Mouse (Mus musculus): ENCODE measurements at regions not wholly inside any gene's neighbourhood (a gene's known extent, or its start where the extent isn't known, plus 50 kb on each side); places are given as distances from the start of the nearest gene placed in this dataset.
A peak's percentile ranks its signal among the peaks of the same experiment; 100 is the strongest.

DNA sequence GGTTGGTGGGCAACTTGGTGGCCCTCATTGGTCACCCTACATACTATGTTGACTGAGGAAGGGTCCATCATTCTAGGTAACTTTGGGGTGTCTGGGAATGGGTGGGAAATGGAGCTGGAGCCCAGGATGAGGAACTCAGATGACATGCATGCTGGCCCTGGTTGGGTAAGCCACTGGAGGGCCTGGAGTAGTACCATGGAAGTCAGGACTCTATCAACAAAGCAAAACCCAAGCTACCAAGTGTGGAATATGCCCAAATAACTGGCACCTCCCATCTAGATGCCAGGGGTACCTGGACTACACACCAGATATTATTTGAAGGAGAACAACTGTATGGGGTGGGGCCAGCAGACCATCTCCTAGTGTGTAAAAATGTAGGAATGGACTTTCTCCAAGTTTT, 55.7 kb upstream of the Plcl2 start:
- Histone ChIP-seq H3K27me3 (replicated peaks; ENCODE audit: low read depth, poor library complexity, severe bottlenecking) (no peaks in the 10 kb centered on the region), H3K4me1 (no peaks in the 10 kb centered on the region; the same call in 1 of the 2 replicates), H3K4me3 (no peak overlapping the region), H3K9me3 (no peaks in the 10 kb centered on the region), H3K36me3 (replicated peaks) (no peaks in the 10 kb centered on the region), H3K27ac (replicated peaks) (no peak overlapping the region)
- no peak for DNase-seq (ENCODE audit: low spot score)

DNA sequence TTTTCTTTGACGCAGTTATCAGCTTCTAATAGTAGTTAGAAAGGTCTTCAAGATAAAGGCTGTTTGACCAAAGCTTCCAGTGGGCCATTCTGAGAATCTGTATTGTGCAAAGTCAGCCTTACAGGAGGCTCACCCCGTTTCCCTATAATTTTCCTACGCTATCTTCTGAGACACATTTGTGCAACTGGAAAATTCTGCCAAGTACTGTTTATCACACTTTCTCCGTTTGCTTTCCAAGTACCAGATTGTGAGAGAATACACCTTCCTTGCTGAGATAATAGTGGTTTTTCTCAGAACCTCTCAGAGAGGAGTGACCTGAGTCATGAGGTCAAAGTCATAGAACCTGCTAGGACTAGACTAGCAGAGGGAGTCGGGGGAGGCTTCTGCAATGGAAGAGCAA, 55.2 kb upstream of the Plcl2 start:
- no peaks in the 10 kb centered on the region for H3K36me3 ChIP-seq (replicated peaks)
- H3K27me3 ChIP-seq (replicated peaks; ENCODE audit: low read depth, poor library complexity, severe bottlenecking) = no peaks in the 10 kb centered on the region
- no peak overlapping the region for H3K27ac ChIP-seq (replicated peaks)
- WGBS = 89% methylated on average over 5 of the region's 5 CpGs
- no peaks in the 10 kb centered on the region for H3K9me3 ChIP-seq
- H3K4me1 ChIP-seq = no peaks in the 10 kb centered on the region; the same call in 1 of the 2 replicates
- DNase-seq (ENCODE audit: low spot score) = no peak
- no peak overlapping the region for H3K4me3 ChIP-seq

DNA sequence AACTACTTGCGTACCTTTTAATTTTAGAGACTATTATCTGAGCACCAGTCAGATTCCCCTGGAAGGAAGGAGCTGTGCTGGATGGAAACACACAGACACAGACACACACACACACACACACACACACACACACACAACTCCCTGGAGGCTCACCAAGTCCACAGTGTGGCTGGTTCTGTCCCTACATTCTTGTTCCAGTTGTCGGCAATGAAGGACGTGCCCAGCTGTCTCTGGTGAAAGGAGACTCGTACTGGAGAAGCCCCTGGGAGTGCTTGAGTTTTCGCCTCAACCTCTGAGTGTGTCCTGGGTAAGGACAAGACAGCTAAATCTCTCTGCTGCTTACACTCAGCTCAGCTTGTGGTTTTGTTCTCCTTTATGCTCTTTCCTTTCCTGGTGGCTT, 54.3 kb upstream of the Plcl2 start:
- no peaks in the 10 kb centered on the region for H3K9me3 ChIP-seq
- no peak for DNase-seq (ENCODE audit: low spot score)
- 83% methylated on average over 5 of the region's 5 CpGs for WGBS

DNA sequence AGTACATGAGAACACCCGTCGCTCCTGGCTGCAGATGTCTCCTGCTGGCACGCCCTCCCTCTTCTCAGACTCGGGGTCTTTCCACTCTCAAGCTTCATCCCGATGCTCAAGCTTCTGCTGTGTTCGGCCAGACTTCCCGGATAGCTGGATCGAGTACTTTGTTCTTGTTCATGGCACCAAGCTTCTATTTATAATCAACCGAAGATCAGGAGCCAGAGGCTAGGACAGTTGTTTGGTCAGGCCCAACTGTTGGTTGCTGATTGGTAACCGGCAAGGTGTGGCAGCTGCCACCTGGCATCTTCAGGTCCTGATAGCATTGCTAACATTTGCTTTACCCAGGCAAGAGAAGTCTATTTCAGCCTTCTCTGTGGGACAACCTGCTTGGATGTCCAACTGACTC, 53.5 kb upstream of the Plcl2 start:
- Histone ChIP-seq H3K27me3 (replicated peaks; ENCODE audit: low read depth, poor library complexity, severe bottlenecking) (no peaks in the 10 kb centered on the region), H3K9me3 (no peaks in the 10 kb centered on the region), H3K4me1 (no peaks in the 10 kb centered on the region; the same call in 1 of the 2 replicates), H3K36me3 (replicated peaks) (no peaks in the 10 kb centered on the region), H3K4me3 (no peak overlapping the region), H3K27ac (replicated peaks) (no peak overlapping the region)
- no peak for DNase-seq (ENCODE audit: low spot score)
- WGBS = 92% methylated on average over 10 of the region's 10 CpGs

More for the DNA sequence above, 54.3 kb upstream of the Plcl2 start:
- H3K4me3 ChIP-seq = no peak overlapping the region
- no peaks in the 10 kb centered on the region for H3K27me3 ChIP-seq (replicated peaks; ENCODE audit: low read depth, poor library complexity, severe bottlenecking)
- no peak overlapping the region for H3K27ac ChIP-seq (replicated peaks)
- no peaks in the 10 kb centered on the region for H3K36me3 ChIP-seq (replicated peaks)
- no peaks in the 10 kb centered on the region; the same call in 1 of the 2 replicates for H3K4me1 ChIP-seq

DNA sequence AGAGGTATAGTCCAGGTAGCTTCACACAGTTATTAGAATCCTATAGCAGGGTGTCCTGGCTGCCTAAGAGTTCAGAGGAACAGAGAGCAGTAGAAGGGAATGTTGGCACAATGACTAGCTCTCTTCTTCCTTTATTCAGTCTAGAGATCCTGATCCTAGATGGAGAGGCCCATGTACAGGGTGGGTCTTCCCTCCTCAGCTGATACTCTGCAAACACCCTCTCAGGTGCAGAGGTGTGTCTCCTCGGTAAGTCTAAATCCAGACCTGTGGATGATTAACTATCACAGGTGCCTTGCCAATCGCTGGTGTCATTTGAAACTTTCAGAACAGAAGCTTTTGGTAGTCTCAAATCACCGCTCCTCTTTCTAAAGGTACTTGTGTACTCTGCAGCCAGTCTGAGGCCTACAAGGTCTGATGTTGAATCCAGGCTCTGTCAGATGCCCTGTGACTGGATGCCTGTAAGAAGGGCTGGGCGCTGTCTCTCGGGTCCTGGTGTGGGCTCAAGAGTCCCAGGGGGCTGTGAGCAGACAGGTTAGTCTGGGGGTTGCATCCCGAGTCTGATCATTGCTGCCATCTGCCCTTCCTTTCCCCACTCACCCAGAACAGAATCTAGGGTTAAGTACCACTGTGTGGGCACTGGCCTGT, 52.0 kb upstream of the Plcl2 start:
- Histone ChIP-seq H3K36me3 (replicated peaks) (no peaks in the 10 kb centered on the region), H3K27me3 (replicated peaks; ENCODE audit: low read depth, poor library complexity, severe bottlenecking) (no peaks in the 10 kb centered on the region), H3K9me3 (no peaks in the 10 kb centered on the region), H3K27ac (replicated peaks) (no peak overlapping the region), H3K4me1 (no peaks in the 10 kb centered on the region; the same call in 1 of the 2 replicates), H3K4me3 (no peak overlapping the region)
- WGBS = 80% methylated on average over 6 of the region's 6 CpGs
- DNase-seq (ENCODE audit: low spot score) = no peak

DNA sequence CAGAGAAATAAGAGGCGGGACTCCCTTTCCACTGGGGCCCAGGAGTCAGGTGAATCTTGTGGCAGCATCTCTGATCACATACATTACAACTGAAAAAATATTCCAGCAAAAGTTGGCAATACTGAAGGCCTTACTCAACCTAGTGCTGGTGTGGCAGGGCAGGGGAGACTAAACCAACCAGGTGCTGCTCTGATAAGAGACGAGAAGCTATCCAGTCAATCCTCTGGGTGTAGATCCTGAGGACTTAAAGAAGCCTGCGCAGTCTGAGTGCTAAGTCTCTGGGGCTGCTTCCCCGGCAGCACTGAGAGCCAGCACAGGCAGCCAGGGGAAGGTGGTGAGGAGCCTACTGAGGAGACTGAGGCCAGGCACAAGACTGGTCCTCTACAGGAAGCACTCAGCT, 51.0 kb upstream of the Plcl2 start:
- WGBS = 80% methylated on average over 4 of the region's 4 CpGs
- Histone ChIP-seq H3K36me3 (replicated peaks) (no peaks in the 10 kb centered on the region), H3K27ac (replicated peaks) (0 out of 2 replicates have a peak overlapping the region, but pooled peaks have one; percentile 40), H3K27me3 (replicated peaks; ENCODE audit: low read depth, poor library complexity, severe bottlenecking) (no peaks in the 10 kb centered on the region), H3K4me1 (no peaks in the 10 kb centered on the region; the same call in 1 of the 2 replicates), H3K4me3 (no peak overlapping the region), H3K9me3 (no peaks in the 10 kb centered on the region)
- DNase-seq (ENCODE audit: low spot score) = no peak

All from embryonic facial prominence, embryonic 10.5 days (tissue).